Mouse (Mus musculus) neural tube, embryonic 10.5 days (tissue): ENCODE data around the gene Tmem270.
A peak's percentile ranks its signal among the peaks of the same experiment; 100 is the strongest.
"Not testable (repeated sequence)": the region's sequence is repeated elsewhere in the genome, so short reads cannot be mapped to it uniquely, and the experiment has no call there.

Experiments
- DNase-seq: peaks from one replicate; pipeline ENCODE4 v3.0.0-alpha.2; 2017; ENCODE audit warnings: low spot score; ENCODE audit errors: extremely low spot score

The Tmem270 gene

GRCm38 (mm10) chr5:134906633-134907032 is at the start of gene Tmem270:
Tmem270 (minus strand) TSS chr5:134906733.
- DNase-seq, result no peak

GRCm38 (mm10) chr5:134955491-134955890 is 49.0 kb upstream of the Tmem270 start:
- no peak for DNase-seq

- no peak for DNase-seq
These were observed 44.7 kb upstream of the Tmem270 start for GRCm38 (mm10) chr5:134951053-134951884.

- DNase-seq, result no peak
These were observed 41.5 kb upstream of the Tmem270 start for GRCm38 (mm10) chr5:134948085-134948439.

- DNase-seq, result no peak
These were observed 41.0 kb upstream of the Tmem270 start for GRCm38 (mm10) chr5:134947420-134948084.

- DNase-seq, result peak; percentile 25
These were observed 40.3 kb upstream of the Tmem270 start, which contains the start of gene Cldn4 for GRCm38 (mm10) chr5:134946857-134947255. Cldn4 (minus strand) TSS chr5:134946934.

GRCm38 (mm10) chr5:134946063-134946856 is 39.7 kb upstream of the Tmem270 start:
- no peak for DNase-seq

GRCm38 (mm10) chr5:134945266-134945959 is 38.9 kb upstream of the Tmem270 start:
- no peak for DNase-seq

- no peak for DNase-seq
These were observed 37.6 kb upstream of the Tmem270 start for GRCm38 (mm10) chr5:134944179-134944578.

GRCm38 (mm10) chr5:134942740-134943139 is 36.2 kb upstream of the Tmem270 start:
- DNase-seq, result no peak

GRCm38 (mm10) chr5:134941472-134942209 is 35.1 kb upstream of the Tmem270 start:
- DNase-seq, result no peak

GRCm38 (mm10) chr5:134939554-134939953 is 33.0 kb upstream of the Tmem270 start:
- DNase-seq, result not testable (repeated sequence)

GRCm38 (mm10) chr5:134939069-134939468 is 32.5 kb upstream of the Tmem270 start:
- no peak for DNase-seq

- DNase-seq, result no peak
These were observed 30.2 kb upstream of the Tmem270 start for GRCm38 (mm10) chr5:134936626-134937185.

- no peak for DNase-seq
These were observed 29.5 kb upstream of the Tmem270 start for GRCm38 (mm10) chr5:134936051-134936450.

GRCm38 (mm10) chr5:134934666-134935065 is 28.1 kb upstream of the Tmem270 start:
- DNase-seq, result no peak

GRCm38 (mm10) chr5:134933686-134934085 is 27.2 kb upstream of the Tmem270 start:
- not testable (repeated sequence) for DNase-seq

- DNase-seq, result no peak
These were observed 26.7 kb upstream of the Tmem270 start for GRCm38 (mm10) chr5:134933281-134933680.

- peak; percentile 57 for DNase-seq
These were observed 26.4 kb upstream of the Tmem270 start for GRCm38 (mm10) chr5:134932903-134933276.
